Mouse (Mus musculus): Measurements from ENCODE around the gene Vta1. TPM values are rescaled to one million over a fixed set of nuclear protein-coding genes. Genes with fewer than 3 reads are reported as not detected.

Vta1 gene
- polyA plus RNA-seq, 1 experiment from 2014 or later = 187 TPM

DNA sequence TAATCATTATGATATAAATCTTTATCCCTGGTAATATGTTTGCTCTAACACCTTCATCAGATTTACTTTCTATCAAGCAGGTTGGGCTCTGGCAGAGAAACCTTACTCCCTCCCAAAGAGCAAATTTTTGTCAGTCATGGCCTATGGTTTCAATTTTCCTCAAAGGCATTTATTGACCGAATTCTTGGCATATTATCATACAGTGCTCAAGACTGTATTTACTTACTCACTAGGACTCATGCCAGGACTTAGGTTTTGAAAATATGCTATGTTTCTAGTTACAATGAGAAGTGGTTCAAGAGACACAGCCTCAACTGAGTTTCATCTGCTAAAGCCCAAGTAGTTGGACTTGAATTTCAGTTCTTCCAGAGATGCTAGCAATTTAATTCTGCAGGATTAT is 65.7 kb downstream of the Vta1 start:
- WGBS = 88% methylated on average over 1 of the region's 1 CpGs
- ATAC-seq (ENCODE audit: low FRiP score) = no peak

GRCm38 (mm10) chr10:14639043-14639442 is 66.3 kb downstream of the Vta1 start:
- Histone ChIP-seq H3K4me3 (replicated peaks) (no peak overlapping the region), H3K4me2 (no peak overlapping the region), H3K9ac (replicated peaks) (no peak overlapping the region), H3K4me1 (no peaks in the 10 kb centered on the region), H3K9me3 (replicated peaks) (no peaks in the 10 kb centered on the region), H3K27me3 (replicated peaks) (no peaks in the 10 kb centered on the region), H3K36me3 (no peaks in the 10 kb centered on the region), H3K27ac (replicated peaks) (no peak overlapping the region)
- WGBS = 97% methylated on average over 4 of the region's 4 CpGs
- ATAC-seq (ENCODE audit: low FRiP score) = no peak

More for the DNA sequence above, 65.7 kb downstream of the Vta1 start:
- Histone ChIP-seq H3K27me3 (replicated peaks) (no peaks in the 10 kb centered on the region), H3K4me2 (no peak overlapping the region), H3K27ac (replicated peaks) (no peak overlapping the region), H3K36me3 (no peaks in the 10 kb centered on the region), H3K9ac (replicated peaks) (no peak overlapping the region), H3K4me1 (no peaks in the 10 kb centered on the region), H3K4me3 (replicated peaks) (no peak overlapping the region), H3K9me3 (replicated peaks) (no peaks in the 10 kb centered on the region)

GRCm38 (mm10) chr10:14625706-14626105 is 79.7 kb downstream of the Vta1 start:
- H3K4me1 ChIP-seq = no peaks in the 10 kb centered on the region
- no peak overlapping the region for H3K27ac ChIP-seq (replicated peaks)
- no peaks in the 10 kb centered on the region for H3K9me3 ChIP-seq (replicated peaks)
- ATAC-seq (ENCODE audit: low FRiP score) = no peak
- H3K4me2 ChIP-seq = no peak overlapping the region
- no peak overlapping the region for H3K4me3 ChIP-seq (replicated peaks)
- no peak overlapping the region for H3K9ac ChIP-seq (replicated peaks)
- no peaks in the 10 kb centered on the region for H3K27me3 ChIP-seq (replicated peaks)
- 96% methylated on average over 1 of the region's 1 CpGs for WGBS
- no peaks in the 10 kb centered on the region for H3K36me3 ChIP-seq

DNA sequence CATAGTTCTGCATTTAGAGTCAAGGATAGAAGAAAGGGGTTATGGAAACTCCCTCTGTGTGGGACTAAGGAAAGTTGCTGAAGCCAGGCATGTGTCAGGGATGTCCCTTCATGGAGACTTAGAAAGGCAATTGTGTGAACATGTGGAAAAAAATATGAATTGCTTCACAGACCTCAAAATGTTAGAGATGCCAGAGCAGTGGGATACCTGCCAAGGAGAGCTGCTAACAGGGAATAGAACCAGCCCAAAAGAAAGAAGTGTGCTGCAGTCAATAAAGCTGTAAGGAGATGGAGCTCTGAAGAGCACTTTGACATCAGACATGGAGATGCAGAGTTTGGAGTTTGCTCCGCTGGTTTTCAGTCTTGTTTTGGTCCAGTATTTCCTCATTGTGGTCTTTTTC is 86.2 kb downstream of the Vta1 start:
- H3K9me3 ChIP-seq (replicated peaks) = no peaks in the 10 kb centered on the region
- H3K27ac ChIP-seq (replicated peaks) = no peak overlapping the region
- no peaks in the 10 kb centered on the region for H3K27me3 ChIP-seq (replicated peaks)
- H3K4me3 ChIP-seq (replicated peaks) = no peak overlapping the region
- no peaks in the 10 kb centered on the region for H3K36me3 ChIP-seq
- WGBS = 85% methylated on average over 1 of the region's 1 CpGs
- ATAC-seq (ENCODE audit: low FRiP score) = no peak
- no peak overlapping the region for H3K4me2 ChIP-seq
- H3K9ac ChIP-seq (replicated peaks) = no peak overlapping the region
- no peaks in the 10 kb centered on the region for H3K4me1 ChIP-seq

DNA sequence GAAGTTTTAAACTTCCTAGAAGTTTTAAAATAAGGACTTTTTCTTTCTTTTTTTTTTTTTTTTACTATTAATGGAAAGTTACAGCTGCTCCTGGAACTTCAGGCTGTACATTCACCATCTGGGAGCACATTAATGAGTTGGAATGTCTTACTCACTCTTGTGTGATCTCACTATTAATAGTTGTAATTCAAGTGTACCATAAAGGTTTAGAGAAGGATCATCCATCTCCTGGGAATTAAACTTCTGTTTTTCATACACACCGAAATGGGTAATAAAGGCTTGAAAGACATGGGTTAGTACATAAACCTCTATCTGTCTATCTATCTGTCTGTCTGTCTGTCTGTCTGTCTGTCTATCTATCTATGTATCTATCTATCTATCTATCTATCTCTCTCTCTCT is 87.1 kb downstream of the Vta1 start:
- H3K27me3 ChIP-seq (replicated peaks) = no peaks in the 10 kb centered on the region
- no peak for ATAC-seq (ENCODE audit: low FRiP score)
- H3K4me2 ChIP-seq = no peak overlapping the region
- no peak overlapping the region for H3K27ac ChIP-seq (replicated peaks)
- H3K9me3 ChIP-seq (replicated peaks) = no peaks in the 10 kb centered on the region
- H3K4me1 ChIP-seq = no peaks in the 10 kb centered on the region
- no peaks in the 10 kb centered on the region for H3K36me3 ChIP-seq
- H3K4me3 ChIP-seq (replicated peaks) = no peak overlapping the region
- H3K9ac ChIP-seq (replicated peaks) = no peak overlapping the region
- 89% methylated on average over 1 of the region's 1 CpGs for WGBS

DNA sequence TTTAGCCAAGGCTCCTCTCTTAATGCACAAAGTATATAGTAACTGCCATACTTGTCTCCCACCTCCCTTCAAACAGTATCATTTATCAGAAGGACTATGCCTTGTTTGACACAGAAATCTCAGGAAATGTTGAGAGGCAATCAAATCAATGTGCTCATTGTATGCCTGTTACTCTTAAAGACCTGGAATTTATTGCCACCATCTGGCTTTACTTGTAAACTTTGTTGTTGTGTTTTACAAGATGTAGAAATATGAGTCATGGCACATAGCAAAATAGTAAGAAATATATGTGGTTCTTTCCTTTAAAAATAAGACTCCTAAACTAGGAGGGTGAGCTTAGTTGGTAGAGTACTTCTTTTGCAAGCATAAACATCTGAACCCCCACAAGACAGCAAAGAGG is 89.9 kb downstream of the Vta1 start:
- H3K4me2 ChIP-seq = no peak overlapping the region
- H3K36me3 ChIP-seq = no peaks in the 10 kb centered on the region
- no peak overlapping the region for H3K27ac ChIP-seq (replicated peaks)
- no peaks in the 10 kb centered on the region for H3K9me3 ChIP-seq (replicated peaks)
- ATAC-seq (ENCODE audit: low FRiP score) = no peak
- no peak overlapping the region for H3K4me3 ChIP-seq (replicated peaks)
- H3K9ac ChIP-seq (replicated peaks) = no peak overlapping the region
- H3K27me3 ChIP-seq (replicated peaks) = no peaks in the 10 kb centered on the region
- no peaks in the 10 kb centered on the region for H3K4me1 ChIP-seq

- Histone ChIP-seq H3K4me2 (no peak overlapping the region), H3K9ac (replicated peaks) (no peak overlapping the region), H3K4me3 (replicated peaks) (no peak overlapping the region), H3K4me1 (no peaks in the 10 kb centered on the region), H3K27ac (replicated peaks) (no peak overlapping the region), H3K9me3 (replicated peaks) (no peaks in the 10 kb centered on the region), H3K27me3 (replicated peaks) (no peaks in the 10 kb centered on the region), H3K36me3 (no peaks in the 10 kb centered on the region)
- WGBS = 96% methylated on average over 5 of the region's 5 CpGs
- ATAC-seq (ENCODE audit: low FRiP score) = no peak
Observed at GRCm38 (mm10) chr10:14607597-14607996, 97.8 kb downstream of the Vta1 start.

Other genes starting within 250 kb of the Vta1 start
- 2.0 and 2.4 TPM in 2 replicates for gene Adgrg6, start 159.9 kb downstream of the Vta1 start, polyA plus RNA-seq (2015; fragmentation: Nextera tagmentation; extraction: Ambion mirVana)
- 2.8 and 3.4 TPM in 2 replicates for gene Nmbr, start within 50 bp of the Vta1 start, polyA plus RNA-seq (2015; fragmentation: Nextera tagmentation; extraction: Ambion mirVana)
- not detected in 2 replicates for gene Gje1, start 12.7 kb upstream of the Vta1 start, polyA plus RNA-seq (2015; fragmentation: Nextera tagmentation; extraction: Ambion mirVana)